Mouse (Mus musculus) left cerebral cortex, postnatal 25 days (tissue): Measurements from ENCODE around the gene Lrba. TPM values are rescaled to one million over a fixed set of nuclear protein-coding genes. Genes with fewer than 3 reads are reported as not detected.
A peak's percentile ranks its signal among the peaks of the same experiment; 100 is the strongest.

Experiments
- DNase-seq, 2 experiments: peaks; one replicate each; pipeline ENCODE4 v3.0.0; 2022; ENCODE audit warnings: low spot score in 2 of 2, mixed read lengths in 1 of 2
- intact Hi-C: fragments of 180-260 bp; cut with DNase I; formaldehyde crosslinking; loops from one replicate; pipeline ENCODE4 v1.15.1; 2025
- total RNA-seq, 2 experiments: library from RNA; stranded (reverse); gene quantifications; 2 replicates each; pipeline ENCODE4 v1.2.3; 2021

Lrba gene
- total RNA-seq, 2 experiments from 2014 or later: 24.7 to 30.6 TPM

DNA sequence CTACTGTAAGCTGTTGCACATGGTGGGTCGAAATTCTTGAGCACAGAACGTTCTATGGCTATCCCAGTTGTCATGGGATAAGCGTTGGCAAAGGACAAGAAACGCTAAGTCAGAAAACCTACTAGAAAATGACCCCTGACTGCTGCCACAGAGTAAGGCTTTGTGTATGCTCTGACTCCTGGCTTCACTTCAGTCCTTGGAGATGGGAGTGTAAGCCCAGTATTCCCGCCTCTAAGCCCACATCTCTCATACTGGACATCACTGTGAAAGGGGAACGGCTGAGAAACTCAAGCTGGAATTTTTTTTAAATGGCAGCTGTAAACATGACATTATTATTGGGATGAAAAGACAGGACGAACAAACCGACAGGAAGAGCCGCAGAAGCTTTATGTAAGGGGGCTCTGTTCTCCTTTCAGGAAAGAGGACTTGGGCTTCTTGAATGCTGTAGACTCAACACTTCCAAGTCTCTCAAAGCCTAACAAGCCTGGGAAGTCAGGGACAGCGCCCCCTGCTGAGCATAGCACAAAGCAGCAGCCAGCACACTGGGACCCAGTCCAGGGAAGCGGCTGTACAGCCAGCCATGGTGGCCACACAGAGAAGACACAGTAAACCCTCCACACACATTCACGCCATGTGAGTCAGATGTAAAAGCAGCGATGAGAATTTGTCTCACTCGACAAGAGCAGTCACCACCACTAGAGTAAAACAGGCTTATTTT lies 583.4 kb downstream of the Lrba start:
- DNase-seq: peak; percentile 64 to 76
- intact Hi-C loops: loop anchor here (5.0 kb wide), 1 partner anchor 64 kb away; no protein-coding TSS in a partner anchor

DNA sequence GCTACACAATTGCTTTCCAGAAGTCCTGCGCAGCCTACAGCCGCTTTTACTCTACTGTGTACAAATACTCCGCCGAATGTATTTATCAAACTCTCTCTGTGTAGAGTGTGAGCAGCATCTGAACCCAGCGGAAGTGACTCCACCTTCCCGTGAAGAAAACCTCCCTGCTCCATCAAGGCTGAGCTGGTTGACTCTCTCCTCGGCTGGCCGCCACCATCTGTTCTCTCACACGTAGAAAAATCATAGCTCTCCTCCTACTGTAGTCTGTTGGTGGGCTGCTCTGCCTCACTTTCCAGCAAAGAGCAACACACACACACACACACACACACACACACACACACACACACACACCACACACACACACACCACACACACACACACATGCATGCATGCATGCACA lies 584.7 kb downstream of the Lrba start:
- intact Hi-C loops: loop anchor here (5.0 kb wide), 1 partner anchor 63 kb away; no protein-coding TSS in a partner anchor

DNA sequence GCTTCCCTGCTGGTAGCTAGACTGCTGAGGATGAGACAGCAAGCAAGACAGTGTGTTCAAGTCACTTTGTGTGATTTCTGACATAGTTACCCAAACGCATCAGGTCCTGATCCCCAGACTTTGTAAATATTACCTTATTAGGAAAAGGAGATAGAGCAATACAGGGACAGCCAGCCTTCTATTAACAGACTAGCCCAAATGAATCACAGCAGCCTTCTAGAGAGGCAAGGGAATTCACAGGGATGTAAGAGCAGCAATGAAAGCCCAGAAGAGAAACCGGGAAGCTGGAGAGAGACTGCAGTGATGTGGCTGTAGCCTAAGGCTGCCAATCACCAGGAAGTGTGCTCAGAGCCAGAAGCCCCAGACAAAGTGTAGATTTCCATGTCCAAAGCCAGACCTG lies 585.2 kb downstream of the Lrba start:
- intact Hi-C loops: loop anchor here (5.0 kb wide), 2 partner anchors 63 to 113 kb away; partner anchors contain the start of gene Dclk2
- DNase-seq: no peak

More for the DNA sequence above, 584.7 kb downstream of the Lrba start:
- peak; percentile 41 to 73 for DNase-seq

DNA sequence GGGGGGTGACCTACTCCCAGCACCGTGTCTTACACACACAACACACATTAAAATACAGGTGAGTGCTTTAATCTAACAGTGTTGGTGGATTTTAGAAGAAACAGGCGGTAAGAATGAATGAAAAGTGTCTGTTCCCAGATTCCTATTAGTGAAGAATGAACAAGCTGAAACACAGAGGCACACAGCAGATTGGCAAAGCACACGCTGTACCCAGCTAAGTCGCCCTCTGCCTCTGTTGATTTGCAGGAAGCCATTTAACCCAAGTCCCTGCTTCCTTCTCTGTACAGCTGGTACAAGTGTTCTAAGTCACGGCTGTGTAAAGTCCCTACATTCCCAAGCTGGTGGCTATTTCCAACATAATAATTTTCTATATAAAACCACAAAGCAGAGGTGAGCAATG lies 586.4 kb downstream of the Lrba start:
- no peak for DNase-seq
- intact Hi-C loops: loop anchor here (5.0 kb wide), 1 partner anchor 111 kb away; the partner anchor contains the start of gene Dclk2

DNA sequence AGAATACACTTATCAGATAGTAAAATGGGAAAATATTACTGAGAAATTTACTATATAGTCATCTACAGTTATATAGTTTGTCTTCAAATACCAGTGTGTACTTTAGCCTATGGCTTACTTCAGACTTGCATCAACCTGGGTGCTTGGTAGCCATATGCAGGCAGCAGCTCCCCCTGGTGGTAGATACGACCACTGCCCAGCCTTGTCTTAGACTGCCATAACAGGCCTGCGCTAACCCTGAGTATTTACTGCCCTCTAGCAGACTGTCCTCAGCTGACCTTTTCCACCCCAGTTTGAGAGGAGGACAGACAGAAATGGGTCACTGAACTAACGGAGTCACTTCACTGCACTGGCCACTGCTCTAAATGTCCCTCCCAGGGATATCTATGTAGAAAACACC lies 588.2 kb downstream of the Lrba start:
- peak; percentile 81 to 88 for DNase-seq
- intact Hi-C loops: loop anchor here (5.0 kb wide), 1 partner anchor 110 kb away; the partner anchor contains the start of gene Dclk2

DNA sequence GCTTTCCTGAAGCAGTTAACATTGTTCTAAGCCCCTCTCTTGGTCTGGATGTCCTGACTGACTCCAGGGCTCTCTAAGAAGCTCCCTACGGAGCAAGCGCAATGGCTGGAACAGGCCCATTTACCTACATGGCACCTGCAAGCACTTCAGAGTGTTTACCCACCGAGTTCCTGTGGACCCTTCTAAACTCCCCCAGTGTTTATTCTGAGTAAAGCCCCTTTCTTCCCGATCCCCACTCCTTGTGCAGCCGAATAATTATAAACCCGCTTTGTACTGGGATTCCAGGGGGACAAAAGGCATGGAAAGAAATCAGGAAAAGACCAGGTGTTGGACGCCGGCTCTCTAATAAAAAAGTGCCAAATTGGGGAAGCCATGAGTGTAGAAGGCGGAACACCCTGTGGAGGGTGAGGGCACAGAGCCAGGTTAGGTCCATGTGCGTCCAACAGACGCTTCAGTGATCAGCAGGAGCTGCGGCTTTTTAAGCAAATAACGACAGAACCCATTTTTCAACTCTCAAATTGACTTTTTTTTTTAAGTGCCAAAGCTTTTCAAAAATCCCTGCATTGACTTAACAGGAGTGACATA lies 593.6 kb downstream of the Lrba start:
- no peak for DNase-seq
- intact Hi-C loops: no loop called here

DNA sequence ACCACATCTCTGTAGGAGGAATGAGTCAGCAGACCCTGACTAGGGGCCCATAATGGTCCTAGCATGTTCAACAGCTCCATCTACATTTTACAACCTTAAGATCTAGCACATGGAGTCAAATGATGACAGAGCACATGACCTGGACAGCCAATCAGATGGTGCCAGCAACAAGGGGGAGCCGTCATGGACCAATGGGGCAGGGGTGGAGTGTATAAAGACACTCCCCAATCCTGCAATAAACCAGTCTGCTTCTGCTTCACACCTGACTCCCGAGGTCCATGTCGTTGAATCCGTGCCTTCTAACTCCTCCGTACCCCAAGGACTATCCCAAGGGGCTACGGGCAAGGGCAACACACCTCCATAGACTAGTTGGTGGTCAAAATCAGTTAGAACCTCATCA lies 594.9 kb downstream of the Lrba start:
- no peak for DNase-seq
- intact Hi-C loops: no loop called here

DNA sequence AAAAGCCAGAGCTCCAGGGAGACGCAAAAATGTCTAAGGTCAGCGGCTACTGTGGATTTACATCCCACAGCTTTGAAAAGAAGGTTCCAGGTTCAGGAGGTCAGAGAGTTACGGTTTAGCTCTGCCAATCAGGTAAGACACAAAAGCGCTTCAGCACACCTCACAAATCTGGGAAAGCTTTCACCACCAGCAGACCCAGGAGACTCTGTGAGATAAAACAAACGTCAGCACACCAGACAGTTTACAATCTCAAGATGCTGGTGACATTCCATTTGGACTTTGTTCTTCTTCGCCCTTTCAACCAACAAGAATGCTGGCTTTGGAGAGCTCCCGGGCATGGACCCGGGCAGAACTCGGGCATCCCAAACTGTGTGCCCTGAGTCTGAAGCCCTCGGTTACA lies 595.9 kb downstream of the Lrba start:
- intact Hi-C loops: no loop called here
- no peak for DNase-seq

DNA sequence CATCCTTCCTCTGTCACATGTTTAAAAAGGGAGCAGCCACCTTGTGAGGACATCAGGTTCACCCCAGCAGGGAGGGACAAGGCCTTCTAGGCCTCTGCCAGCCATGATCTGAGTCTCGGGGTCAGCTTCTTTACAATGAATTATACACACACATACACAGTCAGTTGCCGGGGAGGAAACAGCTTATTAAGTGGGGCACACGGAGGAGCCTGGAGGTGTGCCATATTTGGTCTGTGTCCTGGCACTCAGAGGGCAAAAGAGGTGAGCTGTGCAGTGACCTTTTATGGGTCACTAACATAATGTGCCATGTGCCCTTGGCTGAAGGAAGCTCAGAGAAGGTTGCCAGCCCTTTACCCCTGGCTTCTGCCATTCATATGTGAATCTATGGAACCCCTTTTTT lies 596.9 kb downstream of the Lrba start:
- intact Hi-C loops: no loop called here
- no peak for DNase-seq

DNA sequence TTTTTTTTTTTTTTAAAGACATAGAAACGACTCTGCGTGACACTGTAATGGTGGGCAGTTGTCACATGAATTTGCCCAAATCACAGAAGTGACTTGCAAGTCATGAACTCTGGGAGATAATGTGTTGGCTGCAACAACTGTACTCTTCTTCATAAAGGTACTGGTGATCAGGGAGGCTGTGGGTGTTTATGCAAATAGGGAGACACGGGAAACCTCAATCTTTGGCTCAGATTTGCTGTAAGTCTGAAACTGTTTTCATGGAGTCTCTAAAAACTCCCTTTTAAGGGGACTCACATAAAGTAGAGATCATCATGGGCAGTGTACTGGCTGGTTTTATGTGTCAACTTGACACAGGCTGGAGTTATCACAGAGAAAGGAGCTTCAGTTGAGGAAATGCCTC lies 603.0 kb downstream of the Lrba start:
- intact Hi-C loops: no loop called here
- DNase-seq: no peak

DNA sequence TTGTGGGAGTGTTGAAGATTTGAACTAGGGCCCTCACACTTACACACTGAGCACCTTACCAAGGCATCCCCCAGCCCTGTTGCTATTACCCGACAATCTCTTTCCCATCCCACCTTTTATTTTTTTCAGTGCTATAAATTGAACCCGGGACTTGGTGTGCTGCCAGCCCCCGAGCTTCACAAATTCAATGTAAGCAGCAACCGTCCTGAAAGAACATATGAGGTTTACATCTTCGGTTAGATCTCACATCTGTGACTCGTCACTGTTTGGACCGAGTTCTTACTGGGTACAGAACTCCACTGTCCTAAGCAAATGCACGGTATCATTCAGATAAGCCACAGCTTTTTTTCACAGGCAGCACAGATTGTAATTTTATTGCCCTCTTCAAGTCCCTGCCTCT lies 607.6 kb downstream of the Lrba start:
- DNase-seq: peak in 1 of 2 experiments; percentile 49
- intact Hi-C loops: loop anchor here (5.0 kb wide), 1 partner anchor 145 kb away; no protein-coding TSS in a partner anchor

Other genes starting within 250 kb of the Lrba start
- gene Prss48, start 222.2 kb upstream of the Lrba start, total RNA-seq: not detected
- 100 to 1,000 TPM; 337 to 339 TPM for gene Rps3a1, start 82.0 kb upstream of the Lrba start, total RNA-seq